Mouse (Mus musculus): ENCODE measurements at regions not wholly inside any gene's neighbourhood (a gene's known extent, or its start where the extent isn't known, plus 50 kb on each side); places are given as distances from the start of the nearest gene placed in this dataset.

- DNase-seq (ENCODE audit: low read depth, low spot score) = no peak
Observed at GRCm38 (mm10) chr3:39062415-39062814, 175.7 kb downstream of the Fat4 start.

GRCm38 (mm10) chr3:39065457-39065856 lies 178.7 kb downstream of the Fat4 start:
- DNase-seq (ENCODE audit: low read depth, low spot score) = no peak

DNA sequence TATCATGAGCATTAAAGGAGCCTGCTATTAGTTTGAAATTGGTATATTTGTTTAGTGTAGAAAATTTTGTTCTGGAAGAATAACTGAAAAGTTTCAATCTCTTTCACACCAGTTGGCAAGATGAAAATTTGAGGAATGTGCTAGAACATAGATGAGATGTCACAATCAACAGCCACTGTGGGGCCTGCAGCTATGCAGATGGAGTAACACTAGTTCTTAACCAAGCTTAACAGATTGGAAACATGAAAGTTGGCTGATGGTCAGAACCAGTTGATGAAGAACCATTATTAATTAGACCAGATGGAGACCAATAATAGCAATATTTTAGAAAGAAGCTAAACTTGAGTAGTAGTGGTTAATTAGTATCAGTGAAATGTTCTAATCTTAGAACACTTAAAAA lies 182.3 kb downstream of the Fat4 start:
- DNase-seq (ENCODE audit: low read depth, low spot score) = peak; percentile 24

- no peak for DNase-seq (ENCODE audit: low read depth, low spot score)
Observed at GRCm38 (mm10) chr3:39082678-39083270, 196.0 kb downstream of the Fat4 start.

DNA sequence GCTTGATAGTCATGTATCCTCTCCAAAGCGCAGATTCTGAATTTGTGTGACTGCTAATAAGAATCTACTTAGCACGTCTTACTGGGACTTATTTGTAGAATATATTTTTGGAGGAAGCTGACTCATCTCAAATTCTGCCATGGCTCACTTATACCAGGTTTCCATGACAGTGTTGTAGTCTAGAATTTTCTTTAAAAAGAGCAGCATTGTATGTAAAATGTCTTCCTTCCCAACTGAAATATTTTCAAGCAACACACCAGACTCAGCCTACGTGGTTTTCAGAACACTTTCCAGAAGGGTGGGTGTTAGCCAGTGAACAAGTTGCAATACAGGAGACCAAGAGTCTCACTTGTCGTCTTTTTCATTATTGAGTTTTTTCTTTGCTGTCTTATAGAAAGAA lies 202.2 kb downstream of the Fat4 start:
- peak; percentile 49 for DNase-seq (ENCODE audit: low read depth, low spot score)

DNA sequence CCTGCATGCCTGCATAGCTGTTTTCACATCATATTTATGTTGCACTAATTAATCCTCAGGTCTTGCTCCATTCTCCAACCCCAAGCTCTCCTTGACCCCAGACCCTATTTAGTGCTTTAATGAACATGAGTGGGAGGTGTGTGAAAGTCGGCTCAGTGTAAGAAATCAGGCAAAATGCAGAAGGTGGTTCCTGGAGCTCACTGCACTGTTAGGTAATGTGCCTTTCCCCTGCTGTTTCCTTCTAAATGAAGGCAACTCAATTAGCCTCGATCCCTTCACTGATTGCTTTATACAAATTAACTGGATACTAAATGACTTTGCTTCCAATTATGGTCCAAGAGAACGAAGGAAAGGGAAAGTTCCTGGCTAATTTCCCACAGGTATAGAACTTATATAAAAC lies 215.6 kb downstream of the Fat4 start:
- DNase-seq (ENCODE audit: low read depth, low spot score) = no peak

DNA sequence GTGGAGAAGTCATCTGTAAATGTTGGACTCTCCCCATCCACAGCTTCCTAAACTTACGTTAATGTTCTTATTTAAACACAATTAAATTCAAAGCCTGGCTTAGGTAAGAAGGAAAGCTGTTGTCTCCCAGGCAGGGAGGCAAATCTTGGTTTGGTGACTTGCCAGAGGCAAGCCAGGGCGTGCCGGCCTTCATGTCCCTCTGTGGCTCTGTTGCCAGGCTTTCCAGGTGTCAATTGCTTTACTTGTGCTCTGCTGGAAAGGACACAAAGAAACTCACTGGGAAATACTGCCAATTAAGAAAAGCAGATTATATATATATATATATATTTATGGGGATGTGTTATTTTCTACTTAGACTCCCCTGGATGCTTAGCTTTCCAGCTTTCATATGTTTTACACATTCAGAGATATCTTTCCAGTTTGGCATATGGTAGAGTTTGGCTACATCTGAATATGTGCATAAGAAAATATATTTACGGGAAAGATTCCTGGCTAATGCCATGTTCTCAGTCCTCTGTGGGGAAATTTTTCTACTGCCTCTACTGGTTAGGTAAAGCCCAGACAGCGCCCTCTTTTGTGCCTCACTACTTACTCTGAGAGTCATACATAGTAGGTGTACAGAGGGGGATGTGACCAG lies 223.1 kb downstream of the Fat4 start:
- DNase-seq (ENCODE audit: low read depth, low spot score) = no peak

DNA sequence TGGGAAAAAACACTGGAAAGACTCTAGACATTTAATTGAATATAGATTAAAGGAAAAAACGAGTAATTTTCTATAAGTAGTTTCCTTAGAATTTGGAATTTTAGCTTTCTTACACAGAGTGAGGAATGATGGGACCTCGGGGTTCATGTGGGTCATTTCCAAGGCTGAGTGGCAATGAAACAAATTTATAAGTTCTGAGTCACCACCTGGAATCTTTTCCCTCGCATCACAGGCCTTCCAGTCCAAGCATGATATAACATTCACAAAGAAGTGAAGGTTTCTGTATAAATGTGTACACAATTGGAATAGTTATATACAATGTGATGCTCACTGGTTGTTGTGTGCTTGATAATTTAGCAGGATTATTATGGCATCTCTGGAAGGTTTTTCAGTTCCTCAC lies 227.3 kb downstream of the Fat4 start:
- DNase-seq (ENCODE audit: low read depth, low spot score) = no peak

DNA sequence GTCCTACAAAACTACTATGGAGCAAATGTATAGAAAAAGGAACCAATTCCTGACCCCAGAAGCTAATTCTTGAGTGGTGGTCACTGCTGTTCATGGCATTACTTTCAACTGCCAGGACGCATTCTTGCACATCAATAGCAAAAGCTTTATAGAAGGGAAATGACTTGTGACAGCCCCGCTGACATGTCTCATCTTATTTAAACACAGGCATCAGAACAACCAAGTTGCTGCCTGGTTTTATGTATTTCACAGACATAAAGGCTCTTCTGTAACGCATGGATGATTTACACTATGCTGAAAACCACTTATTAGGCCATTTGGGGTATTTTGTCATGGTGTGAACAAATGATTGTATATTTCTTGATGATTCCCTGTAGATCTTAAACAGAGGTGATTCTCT lies 228.1 kb downstream of the Fat4 start:
- DNase-seq (ENCODE audit: low read depth, low spot score) = no peak

DNA sequence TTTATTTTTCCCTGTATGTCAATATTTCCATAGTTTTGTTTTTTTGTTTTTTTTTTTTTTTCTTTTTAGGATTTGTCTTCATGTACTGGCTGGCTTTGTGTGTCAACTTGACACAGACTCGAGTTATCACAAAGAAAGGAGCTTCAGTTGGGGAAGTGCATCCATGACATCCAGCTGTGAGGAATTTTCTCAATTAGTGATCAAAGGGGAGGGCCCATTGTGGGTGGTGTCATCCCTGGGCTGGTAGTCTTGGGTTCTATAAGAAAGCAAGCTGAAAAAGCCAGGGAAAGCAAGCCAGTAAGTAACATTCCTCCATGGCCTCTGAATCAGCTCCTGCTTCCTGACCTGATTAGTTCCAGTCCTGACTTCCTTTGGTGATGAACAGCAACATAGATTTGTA lies 228.7 kb downstream of the Fat4 start:
- DNase-seq (ENCODE audit: low read depth, low spot score) = no peak

DNA sequence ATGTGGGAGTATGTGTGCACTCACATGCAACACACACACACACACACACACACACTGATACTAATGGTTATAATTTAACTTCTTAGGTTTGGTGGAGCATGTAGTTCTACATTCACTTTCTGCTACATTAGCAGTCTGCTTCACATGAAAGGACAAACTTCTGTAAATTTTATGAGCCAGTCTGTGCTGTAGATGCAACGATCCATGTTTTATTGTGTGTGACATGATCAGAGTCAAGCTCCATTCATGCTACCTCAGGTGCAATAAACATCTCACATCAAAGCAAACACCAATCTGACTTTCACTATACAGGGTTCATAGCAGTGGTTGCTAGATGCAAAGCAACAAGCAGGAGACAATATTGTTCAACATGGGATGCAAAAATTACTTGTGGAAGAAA lies 235.5 kb downstream of the Fat4 start:
- no peak for DNase-seq (ENCODE audit: low read depth, low spot score)

- DNase-seq (ENCODE audit: low read depth, low spot score) = no peak
Observed at GRCm38 (mm10) chr3:39130532-39130931, 243.8 kb downstream of the Fat4 start.

- no peak for DNase-seq (ENCODE audit: low read depth, low spot score)
Observed at GRCm38 (mm10) chr3:39165006-39165667, 278.4 kb downstream of the Fat4 start.

DNA sequence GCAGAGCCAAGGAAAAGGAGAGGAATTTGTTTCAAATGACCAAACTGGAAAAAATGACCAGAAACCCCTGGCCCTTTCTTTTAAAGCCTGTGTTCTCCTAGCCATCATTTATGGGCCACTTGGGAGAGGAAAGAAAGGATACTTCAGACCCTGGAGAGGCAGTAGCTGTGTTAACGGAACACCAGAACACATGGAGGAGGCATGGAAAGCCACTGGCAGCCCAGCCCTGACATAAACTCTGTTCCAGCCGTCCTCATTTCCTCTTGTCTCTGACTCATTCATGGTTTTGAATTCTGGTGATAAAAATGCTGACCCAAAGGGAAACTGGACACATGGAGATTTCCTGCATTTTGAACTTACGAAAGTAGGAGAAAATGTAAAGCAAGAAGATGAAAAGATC lies 295.9 kb downstream of the Fat4 start:
- DNase-seq (ENCODE audit: low read depth, low spot score) = no peak

DNA sequence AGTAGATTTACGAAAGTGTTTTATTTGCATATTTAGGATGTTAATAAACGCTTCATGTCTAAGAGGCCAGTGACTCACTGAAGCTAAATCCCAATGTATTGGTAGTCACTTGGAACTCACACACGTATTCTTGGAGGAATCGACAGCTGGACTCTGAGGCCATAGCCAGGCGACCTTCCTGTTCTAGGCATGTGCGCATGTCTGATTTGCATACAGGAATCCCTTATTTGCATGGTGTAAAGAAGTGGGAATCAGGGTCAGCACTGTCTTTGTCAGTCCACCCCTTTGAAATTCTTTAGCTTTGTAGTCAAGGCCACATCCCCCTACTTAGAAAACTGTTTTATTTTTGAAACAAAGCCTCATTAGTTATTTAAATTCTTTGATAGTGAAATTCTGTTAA lies 308.4 kb downstream of the Fat4 start:
- DNase-seq (ENCODE audit: low read depth, low spot score) = no peak

GRCm38 (mm10) chr3:39202662-39203061 lies 315.9 kb downstream of the Fat4 start:
- DNase-seq (ENCODE audit: low read depth, low spot score) = no peak

DNA sequence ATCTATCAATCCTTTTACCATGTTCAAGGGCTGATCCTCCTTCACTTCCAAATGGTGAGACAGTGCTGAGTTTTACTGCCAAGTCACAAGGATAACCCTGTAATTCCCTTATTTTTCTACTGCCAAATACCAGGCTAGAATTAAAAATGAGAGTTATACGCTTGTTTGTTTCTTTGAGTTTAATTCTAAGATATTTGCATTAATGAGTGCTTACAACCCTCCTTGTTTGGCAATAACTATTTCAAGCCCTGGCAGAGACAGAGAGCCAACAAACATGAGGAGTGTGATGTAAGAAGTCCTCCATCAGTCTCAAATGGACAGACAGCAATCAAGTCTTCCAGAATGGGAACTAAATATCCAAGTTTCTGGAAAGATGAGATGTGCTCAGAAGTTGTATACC lies 321.9 kb downstream of the Fat4 start:
- DNase-seq (ENCODE audit: low read depth, low spot score) = no peak

DNA sequence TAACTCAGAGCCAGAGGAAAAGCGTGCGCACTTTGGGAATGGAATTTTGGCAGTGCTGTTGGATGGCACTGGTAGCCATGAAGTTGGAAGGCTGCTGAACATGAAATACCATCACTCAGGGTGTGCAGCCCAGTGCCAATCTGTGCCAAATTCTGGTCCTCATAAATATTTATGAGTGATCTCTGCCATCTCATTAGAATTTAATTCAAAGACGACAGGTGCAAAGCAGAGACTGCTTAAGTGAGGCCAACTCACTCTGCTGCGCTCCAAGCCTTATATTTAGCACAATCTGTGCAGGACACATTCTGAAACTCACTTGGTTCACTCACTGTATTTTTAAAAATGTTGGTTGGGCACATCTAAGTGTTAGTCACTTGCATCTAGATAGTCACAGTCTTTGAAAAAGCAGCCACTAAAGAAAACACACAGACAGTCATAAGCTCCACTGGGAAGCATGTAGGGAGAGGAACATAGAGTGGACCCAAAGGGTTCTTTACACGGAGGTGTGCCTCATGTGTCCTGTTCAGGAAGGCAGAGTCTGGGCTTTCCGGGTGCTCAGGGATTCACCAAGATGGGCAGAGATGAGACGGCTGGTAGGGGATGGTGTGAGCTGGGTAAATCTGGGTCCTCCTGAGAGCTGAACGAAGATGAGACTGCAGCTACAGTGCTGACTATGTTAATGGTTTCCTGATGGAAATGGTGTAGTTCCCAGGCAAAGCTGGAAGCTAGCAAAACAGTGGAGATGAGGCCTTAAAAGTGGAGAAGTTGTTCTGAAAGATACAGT lies 322.8 kb downstream of the Fat4 start:
- DNase-seq (ENCODE audit: low read depth, low spot score) = peak; percentile 78

DNA sequence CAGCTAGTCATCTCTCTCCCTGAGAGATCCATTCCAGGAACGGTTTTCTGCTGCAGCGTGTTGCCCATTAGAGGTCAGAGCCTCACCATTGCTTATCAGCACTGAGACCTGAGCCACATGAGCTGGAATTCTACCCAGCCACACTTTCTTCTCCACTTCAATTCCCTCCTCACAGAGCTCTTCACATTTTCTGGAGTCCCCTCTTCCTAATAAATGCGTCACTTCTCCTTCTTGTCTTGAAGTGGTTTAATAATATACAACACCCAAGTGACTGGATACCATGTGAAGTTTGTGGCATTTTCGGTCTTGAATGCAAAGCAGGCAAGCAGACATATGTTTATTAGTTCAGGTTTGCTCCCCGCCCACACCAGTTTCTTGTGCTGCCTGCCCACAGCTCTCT lies 324.9 kb downstream of the Fat4 start:
- no peak for DNase-seq (ENCODE audit: low read depth, low spot score)

DNA sequence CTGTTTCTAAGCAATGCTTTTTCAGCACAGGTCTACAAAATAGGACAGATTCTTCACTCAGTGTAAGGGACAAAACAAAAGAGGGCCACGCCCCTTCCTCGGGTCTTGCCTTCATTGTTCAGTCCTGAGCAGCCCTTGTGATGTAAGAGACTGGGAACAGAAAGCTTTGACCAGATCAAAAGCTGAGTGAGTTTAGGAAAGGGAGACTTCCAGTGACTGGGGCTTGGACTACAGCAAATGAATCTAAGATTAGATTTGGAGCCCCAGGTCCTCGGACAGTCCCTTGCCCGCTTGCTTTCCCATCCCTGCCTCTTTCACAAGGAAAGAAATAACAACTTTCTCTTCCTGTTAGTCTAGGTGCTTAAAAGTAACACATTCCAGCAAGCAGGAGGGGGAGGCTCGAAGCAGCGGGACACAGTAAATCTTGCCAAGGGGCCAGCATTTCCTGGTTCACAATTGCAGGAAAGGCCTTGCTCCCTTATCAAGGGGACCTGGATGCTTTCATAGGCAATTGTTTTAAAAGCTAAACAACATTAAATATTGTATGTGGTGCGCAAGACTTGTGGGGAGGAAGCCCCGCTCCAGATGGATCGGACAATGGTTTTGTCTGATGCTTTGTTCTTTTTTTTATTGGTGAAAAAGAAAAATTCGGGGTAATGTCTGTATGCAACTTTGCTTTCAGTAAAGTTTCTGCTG lies 333.4 kb downstream of the Fat4 start:
- DNase-seq (ENCODE audit: low read depth, low spot score) = no peak

- DNase-seq (ENCODE audit: low read depth, low spot score) = no peak
Observed at GRCm38 (mm10) chr3:39220707-39221034, 333.9 kb downstream of the Fat4 start.

GRCm38 (mm10) chr3:39222059-39222458 lies 335.3 kb downstream of the Fat4 start:
- no peak for DNase-seq (ENCODE audit: low read depth, low spot score)
